26 mouse cellular contexts compared by ENCODE assay signal in the genomic region with DNA sequence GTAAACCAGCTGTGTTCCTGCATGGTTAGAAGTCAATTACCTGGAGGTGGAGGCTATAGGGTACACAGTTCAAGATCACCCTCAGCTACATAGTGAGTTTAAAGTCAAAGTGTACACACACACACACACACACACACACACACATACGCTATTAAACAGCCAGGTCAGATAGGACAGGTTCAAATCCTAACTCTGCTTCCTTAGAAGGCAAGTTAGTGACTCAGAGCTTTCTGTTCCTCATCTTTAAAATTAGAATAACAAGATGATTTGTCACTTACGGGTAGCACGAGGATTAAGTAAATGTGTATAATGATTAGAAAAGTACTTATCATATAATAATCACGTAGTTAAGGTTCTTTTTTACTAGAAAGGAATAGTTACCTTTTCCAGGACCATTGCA.
DNase-seq lines count a peak whose midpoint lies in the region; ATAC-seq and TF ChIP-seq lines count a peak whose summit lies in the region.
"Had no signal": no experiment of that assay in that cellular context is flagged by ENCODE, and none has a peak within 500 bp of the region (broad histone marks: within the 10 kb centered on the region; RNA-seq: fewer than 3 reads in every experiment).

No protein-coding gene starts in this region.

- no peak overlapping the region for H3K9ac ChIP-seq in MEL (ENCODE audit: control insufficient read depth, low read depth, low read length, poor library complexity, severe bottlenecking)
- H3K9ac ChIP-seq: embryonic facial prominence, embryonic 12.5 days; forebrain, embryonic 13.5 days; forebrain, embryonic 15.5 days; forebrain, postnatal 0 days had no signal

- H3K9me3 ChIP-seq in MEL (replicated peaks; ENCODE audit: insufficient read depth, low read length): no peaks in the 10 kb centered on the region
- H3K9me3 ChIP-seq: embryonic facial prominence, embryonic 10.5 days; embryonic facial prominence, embryonic 12.5 days; forebrain, embryonic 10.5 days; forebrain, embryonic 13.5 days; forebrain, embryonic 15.5 days; G1E had no signal

- H3K4me3 ChIP-seq in MEL (ENCODE audit: control insufficient read depth in 1 of 2, insufficient read depth in 1 of 2, low read depth in 2 of 2, low read length in 2 of 2): no peak overlapping the region
- H3K4me3 ChIP-seq: embryonic facial prominence, embryonic 10.5 days; embryonic facial prominence, embryonic 12.5 days; forebrain, embryonic 10.5 days; forebrain, embryonic 13.5 days; forebrain, embryonic 15.5 days had no signal

- TF ChIP-seq POLR2A in MEL (IDR thresholded peaks at IDR 0.05; ENCODE audit: control insufficient read depth in 1 of 2, insufficient read depth in 1 of 2, low read depth in 1 of 2, low read length in 2 of 2, poor library complexity in 1 of 2): no peak

- peak; percentile 41 for ATAC-seq in granulocyte monocyte progenitor cell, adult 5-6 weeks (replicated peaks; ENCODE audit: poor library complexity, severe bottlenecking)
- ATAC-seq in megakaryocyte, adult 5-6 weeks (ENCODE audit: poor library complexity, severe bottlenecking): peak; percentile 71
- ATAC-seq in erythroid progenitor cell, adult 5-6 weeks (replicated peaks; ENCODE audit: low FRiP score, poor library complexity, severe bottlenecking): no peak
- ATAC-seq: activated CD4-positive, CD25-positive, alpha-beta regulatory T cell, adult 4 months; forebrain, embryonic 13.5 days; forebrain, embryonic 15.5 days; forebrain, postnatal 0 days; Patski had no signal

- peak; percentile 28 for DNase-seq in MEL (ENCODE audit: low read depth, low spot score)
- DNase-seq in splenic B cell, adult 2 months (ENCODE audit: low read depth, low spot score): peak; percentile 0
- DNase-seq in embryo, embryonic 10 days (ENCODE audit: low spot score): no peak
- no peak for DNase-seq in heart, postnatal 25 days (ENCODE audit: low spot score)
- no peak for DNase-seq in MN1 (ENCODE audit: low spot score)
- DNase-seq: adrenal gland, adult 8-10 months; adrenal gland, postnatal 14 days; adrenal gland, postnatal 36 days; cerebellum, adult 11 months; cerebellum, adult 18-20 months; cerebellum, adult 8-10 months; cerebellum, adult 9-11 months; cerebellum, postnatal 14 days; cerebellum, postnatal 36 days; forebrain, postnatal 0 days had no signal

- no peak for TF ChIP-seq EP300 in MEL (IDR thresholded peaks at IDR 0.05; ENCODE audit: low read depth in 1 of 2, low read length in 2 of 2)

- peaks cover 0 to 22% of the 10 kb centered on the region in 2 experiments; a peak in 2 of 4 replicates for H3K36me3 ChIP-seq in MEL (ENCODE audit: control insufficient read depth in 1 of 2, insufficient read depth in 2 of 2, low read length in 2 of 2)
- H3K36me3 ChIP-seq in splenic B cell, adult 2 months (ENCODE audit: control insufficient read depth, insufficient read depth, low read length, poor library complexity, severe bottlenecking): no peaks in the 10 kb centered on the region
- H3K36me3 ChIP-seq: embryonic facial prominence, embryonic 10.5 days; embryonic facial prominence, embryonic 12.5 days; forebrain, embryonic 10.5 days; forebrain, embryonic 15.5 days had no signal

- no peak overlapping the region for H3K27ac ChIP-seq in MEL (ENCODE audit: control insufficient read depth, low read depth, low read length)
- H3K27ac ChIP-seq: embryonic facial prominence, embryonic 10.5 days; embryonic facial prominence, embryonic 12.5 days; forebrain, embryonic 10.5 days; forebrain, embryonic 13.5 days; forebrain, embryonic 15.5 days had no signal

- intact Hi-C loops in heart, postnatal 25 days (cut with DNase I): no loop called here

- TF ChIP-seq RAD21 in MEL (IDR thresholded peaks at IDR 0.05; ENCODE audit: low read depth, low read length): no peak

- peaks cover 12 to 16% of the 10 kb centered on the region in 2 experiments for H3K4me1 ChIP-seq in MEL (ENCODE audit: control insufficient read depth in 1 of 2, insufficient read depth in 2 of 2, low read length in 2 of 2)
- H3K4me1 ChIP-seq: embryonic facial prominence, embryonic 10.5 days; embryonic facial prominence, embryonic 12.5 days; forebrain, embryonic 10.5 days; forebrain, embryonic 13.5 days had no signal

- TF ChIP-seq CTCF in MEL (IDR thresholded peaks at IDR 0.05 in 2 of 3, conservative IDR thresholded peaks at IDR 0.05 in 1 of 3; ENCODE audit: control insufficient read depth in 1 of 3, insufficient read depth in 1 of 3, low read depth in 2 of 3, low read length in 3 of 3, poor library complexity in 1 of 3, severe bottlenecking in 1 of 3): no peak

- H3K27me3 ChIP-seq in MEL (ENCODE audit: control insufficient read depth in 1 of 2, insufficient read depth in 2 of 2, low read length in 2 of 2): no peaks in the 10 kb centered on the region
- no peaks in the 10 kb centered on the region for H3K27me3 ChIP-seq in splenic B cell, adult 2 months (ENCODE audit: control insufficient read depth, insufficient read depth, low read length, poor library complexity, severe bottlenecking)
- H3K27me3 ChIP-seq: forebrain, embryonic 15.5 days had no signal

- H3K79me2 ChIP-seq in MEL (ENCODE audit: control insufficient read depth, insufficient read depth, low read length, poor library complexity): no peaks in the 10 kb centered on the region

TF ChIP-seq in MEL, 35 proteins besides CTCF, POLR2A, EP300 and RAD21:
- TF ChIP-seq ZKSCAN1 (IDR thresholded peaks at IDR 0.05; ENCODE audit: low read depth, low read length) (no peak), USF2 (IDR thresholded peaks at IDR 0.05; ENCODE audit: borderline replicate concordance in 1 of 2, insufficient read depth in 1 of 2, low read depth in 1 of 2, low read length in 2 of 2) (no peak), E2F4 (IDR thresholded peaks at IDR 0.05; ENCODE audit: borderline replicate concordance, low read depth, low read length) (no peak), USF1 (IDR thresholded peaks at IDR 0.05; ENCODE audit: low read depth, low read length) (no peak), MYC (IDR thresholded peaks at IDR 0.05; ENCODE audit: low read depth, low read length) (no peak), TCF12 (IDR thresholded peaks at IDR 0.05; ENCODE audit: low read depth, low read length) (no peak), SMC3 (IDR thresholded peaks at IDR 0.05; ENCODE audit: low read depth, low read length) (no peak)

Comparison
In these comparisons a context has a peak if more than half of its experiments do, and no peak if none do; other contexts are left out.
1. DNase-seq: peak in MEL (single experiment) and splenic B cell, adult 2 months (single experiment); none in embryo, embryonic 10 days (single experiment), heart, postnatal 25 days (single experiment) and MN1 (single experiment).